Mouse (Mus musculus) thymus, postnatal 4 days (tissue): ENCODE measurements at regions not wholly inside any gene's neighbourhood (a gene's known extent, or its start where the extent isn't known, plus 50 kb on each side); places are given as distances from the start of the nearest gene placed in this dataset.
"Not testable (repeated sequence)": the region's sequence is repeated elsewhere in the genome, so short reads cannot be mapped to it uniquely, and the experiment has no call there.

Source experiments
- DNase-seq: peaks from one replicate; pipeline ENCODE4 v3.0.0; 2021

- no peak for DNase-seq
These were observed 68.1 kb upstream of the Adamts18 start for GRCm38 (mm10) chr8:113916649-113917048.

- DNase-seq: no peak
These were observed 68.7 kb upstream of the Adamts18 start for GRCm38 (mm10) chr8:113917197-113917596.

DNA sequence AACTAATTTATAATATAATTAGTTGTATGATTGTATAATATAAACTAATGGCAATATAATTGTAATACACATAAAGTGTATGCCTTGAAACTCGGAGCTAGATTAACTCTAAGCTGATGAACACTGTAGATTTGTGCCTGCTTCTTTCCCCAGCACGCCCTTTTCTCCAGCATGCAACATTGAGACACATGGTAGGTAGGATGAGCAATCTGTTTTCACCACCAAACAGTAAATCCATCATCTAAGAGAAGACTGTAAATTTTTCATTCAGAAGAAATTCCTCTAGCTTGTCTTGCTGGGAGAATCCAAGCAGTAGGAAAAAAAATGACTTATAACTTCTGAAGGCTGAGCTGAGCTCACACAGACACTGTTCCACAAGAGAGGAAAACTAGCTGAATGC, 71.8 kb upstream of the Adamts18 start:
- no peak for DNase-seq

GRCm38 (mm10) chr8:113923381-113923780, 74.8 kb upstream of the Adamts18 start:
- DNase-seq: no peak

- DNase-seq: no peak
These were observed 105.2 kb upstream of the Adamts18 start for GRCm38 (mm10) chr8:113953721-113954120.

DNA sequence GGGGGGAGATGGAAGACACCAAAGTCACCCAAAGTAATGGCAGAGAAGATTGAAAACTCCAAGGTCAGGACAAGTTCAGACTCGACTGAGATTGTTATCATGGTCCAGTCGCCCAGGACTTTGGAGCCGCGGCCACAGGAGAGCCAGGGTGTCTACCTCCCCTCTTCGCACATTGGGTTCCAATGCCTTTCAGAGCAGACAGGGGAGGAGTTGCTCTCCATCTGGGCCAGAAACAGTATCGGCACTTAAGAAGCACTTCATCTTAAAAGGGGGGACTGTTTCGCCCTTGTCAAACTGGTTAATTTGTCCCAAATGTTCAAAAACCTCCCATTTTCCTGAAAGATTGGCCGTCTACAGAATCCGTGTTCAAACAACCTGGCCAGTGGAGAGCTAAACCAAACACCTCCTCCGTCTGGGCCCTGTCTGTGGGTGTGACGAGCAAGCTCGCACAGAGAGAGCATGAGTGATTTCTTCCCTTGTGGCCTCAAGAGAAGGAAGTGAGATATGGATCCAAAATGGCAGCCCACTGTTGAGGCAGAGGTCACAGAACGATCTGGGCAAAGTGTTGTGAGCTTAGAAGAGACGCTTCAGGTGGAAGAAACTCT, 108.0 kb upstream of the Adamts18 start:
- no peak for DNase-seq

- no peak for DNase-seq
These were observed 109.3 kb upstream of the Adamts18 start for GRCm38 (mm10) chr8:113957821-113958220.

DNA sequence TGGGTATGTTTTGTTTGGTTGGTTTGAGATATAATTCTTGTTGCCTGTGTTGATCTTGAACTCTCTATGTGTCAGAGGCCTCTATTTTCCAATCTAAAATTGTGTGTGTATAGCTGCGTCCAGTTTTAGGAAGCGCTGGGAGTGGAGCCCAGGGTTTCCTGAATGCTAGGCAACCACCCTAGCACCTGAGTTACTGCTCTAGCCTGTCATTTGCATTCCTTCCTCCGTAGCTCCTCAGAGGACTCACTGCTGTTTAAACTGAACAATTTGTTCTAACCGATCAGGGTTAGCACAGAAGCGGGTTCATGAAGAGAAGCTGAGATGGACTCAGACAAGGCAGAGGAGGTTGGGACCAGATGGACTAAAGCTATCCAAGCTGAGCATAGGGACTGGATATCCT, 127.3 kb upstream of the Adamts18 start:
- no peak for DNase-seq

DNA sequence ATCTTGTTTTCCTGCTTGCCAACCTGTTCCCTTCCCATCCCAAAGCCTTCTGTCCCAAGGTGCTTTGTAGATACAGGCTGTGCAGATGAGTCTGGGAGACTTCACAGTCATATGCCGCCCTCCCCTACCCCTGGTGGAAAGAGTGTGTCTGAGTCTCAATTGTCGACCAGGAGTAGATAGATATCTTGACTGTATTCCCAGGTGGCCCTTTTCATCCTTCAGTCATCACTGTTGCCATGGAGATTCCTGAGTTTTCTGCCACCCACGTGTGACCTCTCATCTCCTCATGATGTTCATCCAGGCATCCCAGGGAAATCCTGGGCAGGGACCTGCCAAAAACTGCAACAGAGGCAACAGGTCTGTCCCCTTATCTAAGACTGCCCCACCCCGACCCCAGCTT, 128.1 kb upstream of the Adamts18 start:
- no peak for DNase-seq

DNA sequence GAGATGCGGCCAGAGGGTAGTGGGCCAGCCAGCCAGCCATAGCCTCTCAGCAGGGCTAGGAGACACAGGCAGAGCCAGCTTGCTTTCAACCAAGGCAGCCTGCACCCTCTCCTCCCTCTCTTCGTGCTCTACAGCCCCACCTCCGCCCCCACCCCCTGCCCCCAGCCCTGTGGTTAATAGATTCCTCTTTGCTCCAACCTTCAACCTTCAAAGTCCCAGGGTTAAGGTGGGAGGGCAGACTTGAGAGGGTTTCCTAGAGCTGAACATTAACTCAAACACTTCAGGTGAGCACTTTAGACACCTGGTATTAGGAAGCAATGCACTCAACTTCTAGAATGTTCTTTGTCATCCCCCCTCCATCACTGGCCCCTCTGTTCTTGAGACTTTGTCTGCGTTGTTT, 128.5 kb upstream of the Adamts18 start:
- DNase-seq: no peak

DNA sequence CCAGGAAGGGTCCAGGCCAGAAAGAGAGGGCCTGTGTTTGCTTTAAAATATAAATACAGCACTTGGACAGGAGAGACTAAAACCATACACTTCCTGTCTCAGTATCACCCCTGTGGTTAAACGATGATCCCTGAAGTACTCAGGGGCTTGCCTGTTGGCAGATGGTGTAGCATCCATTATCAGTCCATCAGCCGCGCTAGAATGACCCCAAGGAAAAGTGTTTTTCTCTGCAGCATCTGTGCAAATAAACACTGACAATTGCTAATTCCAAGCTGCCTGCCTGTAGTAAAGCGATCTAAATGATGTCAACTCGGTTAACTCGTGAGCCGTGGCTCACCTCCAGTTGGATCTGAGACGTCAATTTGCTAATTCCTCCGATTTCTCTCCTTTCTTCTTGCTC, 130.4 kb upstream of the Adamts18 start:
- DNase-seq: no peak

GRCm38 (mm10) chr8:113979837-113980236, 131.3 kb upstream of the Adamts18 start:
- no peak for DNase-seq

DNA sequence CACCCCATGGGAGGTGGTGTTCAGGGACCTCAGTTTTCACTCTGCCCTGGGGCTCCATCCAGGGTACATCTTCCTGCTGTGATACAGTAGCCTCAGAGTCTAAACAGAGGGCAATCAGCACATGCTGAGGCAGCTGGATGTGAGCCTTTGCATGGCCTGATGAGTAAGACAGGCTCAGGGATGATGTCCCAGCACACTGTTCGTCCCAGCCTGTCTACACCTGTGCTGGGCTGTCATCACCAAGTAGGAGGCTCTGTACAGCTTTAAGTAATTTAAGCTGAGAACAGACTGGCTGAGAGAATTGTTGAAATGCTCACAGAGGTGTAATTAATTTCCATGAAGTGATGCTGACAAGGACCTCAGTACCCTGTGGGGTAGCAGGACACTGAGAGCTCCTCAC, 132.8 kb upstream of the Adamts18 start:
- DNase-seq: no peak

DNA sequence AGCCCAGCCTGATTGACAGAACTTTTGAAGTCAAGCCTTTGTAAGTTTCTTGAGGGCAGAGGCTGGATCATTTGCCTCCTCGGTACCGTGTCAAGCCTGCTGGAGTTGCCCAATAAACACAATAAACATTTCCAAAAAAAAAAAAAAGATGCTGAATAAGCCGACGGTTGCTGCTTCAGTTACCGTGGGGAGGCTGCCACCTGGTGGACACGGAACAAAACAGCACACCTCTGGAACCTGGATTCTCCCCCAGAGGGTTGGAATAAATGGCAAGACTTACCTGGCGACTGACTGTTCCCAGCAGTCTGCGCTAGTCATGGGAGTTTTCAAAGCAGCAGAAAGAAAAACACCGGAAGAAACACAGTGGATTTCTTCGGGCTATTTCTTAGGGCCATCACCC, 136.3 kb upstream of the Adamts18 start:
- peak; percentile 74 for DNase-seq

GRCm38 (mm10) chr8:113985471-113985870, 136.9 kb upstream of the Adamts18 start:
- no peak for DNase-seq

GRCm38 (mm10) chr8:113985948-113986347, 137.4 kb upstream of the Adamts18 start:
- no peak for DNase-seq

DNA sequence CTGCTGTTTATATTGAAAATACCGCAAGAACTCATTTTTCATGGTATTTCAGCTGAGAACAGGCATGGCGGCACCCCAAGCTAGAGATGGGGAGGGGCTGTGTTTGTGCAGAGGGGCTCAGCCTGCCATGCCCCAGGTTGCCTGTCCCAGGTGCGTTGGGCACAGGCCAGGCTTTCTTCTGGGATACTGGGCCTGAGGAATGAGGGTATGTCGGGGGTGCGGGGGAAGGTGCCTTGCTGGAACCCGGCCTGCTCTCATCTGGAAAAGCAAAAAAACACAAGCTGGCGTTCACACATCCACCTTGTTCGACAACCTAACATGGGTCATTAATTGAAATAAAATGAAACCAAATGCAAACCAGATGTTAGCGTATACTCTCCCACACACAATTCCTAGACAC, 142.2 kb upstream of the Adamts18 start:
- no peak for DNase-seq

DNA sequence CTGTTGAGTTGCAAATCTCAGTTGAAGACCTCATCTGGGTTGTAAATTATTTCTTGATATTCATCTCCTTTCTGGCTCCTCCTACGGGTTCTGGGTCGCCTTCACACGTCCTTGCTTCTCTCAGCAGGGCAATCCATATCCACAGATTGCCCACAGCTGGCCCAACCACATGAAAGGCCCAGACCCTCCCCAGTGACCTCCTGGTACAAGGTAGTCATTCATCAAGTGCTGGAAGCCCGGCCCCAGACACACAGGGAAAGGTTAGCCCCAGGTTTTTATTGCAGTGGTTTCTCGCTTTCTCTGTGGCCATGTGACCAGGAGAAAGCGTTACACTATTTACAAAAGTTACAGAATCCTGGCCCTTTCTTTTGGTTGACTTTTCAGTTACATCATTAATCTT, 134.5 kb upstream of the Nudt7 start:
- no peak for DNase-seq

GRCm38 (mm10) chr8:114001674-114002073, 131.7 kb upstream of the Nudt7 start:
- no peak for DNase-seq

- no peak for DNase-seq
These were observed 128.9 kb upstream of the Nudt7 start for GRCm38 (mm10) chr8:114004436-114004835.

- DNase-seq: no peak
These were observed 126.8 kb upstream of the Nudt7 start for GRCm38 (mm10) chr8:114006587-114006986.

DNA sequence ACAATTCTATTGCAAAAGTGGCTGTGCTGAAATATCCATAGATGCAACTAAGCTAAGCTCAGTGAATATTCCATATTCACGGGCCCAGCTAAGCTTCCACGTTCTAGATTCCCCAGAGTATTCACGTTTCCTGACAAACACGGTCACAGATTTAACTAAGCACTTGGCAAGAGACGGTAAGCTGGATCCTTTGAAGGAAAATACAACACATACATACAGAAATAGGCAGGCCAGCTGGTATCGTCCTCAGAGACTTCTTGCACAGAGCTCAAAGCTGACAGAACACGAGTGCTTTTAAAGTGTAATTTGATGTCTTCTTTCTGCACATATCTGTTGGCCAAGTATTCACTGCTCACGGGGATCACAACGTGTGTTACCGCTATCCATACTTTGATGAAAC, 126.3 kb upstream of the Nudt7 start:
- DNase-seq: no peak

DNA sequence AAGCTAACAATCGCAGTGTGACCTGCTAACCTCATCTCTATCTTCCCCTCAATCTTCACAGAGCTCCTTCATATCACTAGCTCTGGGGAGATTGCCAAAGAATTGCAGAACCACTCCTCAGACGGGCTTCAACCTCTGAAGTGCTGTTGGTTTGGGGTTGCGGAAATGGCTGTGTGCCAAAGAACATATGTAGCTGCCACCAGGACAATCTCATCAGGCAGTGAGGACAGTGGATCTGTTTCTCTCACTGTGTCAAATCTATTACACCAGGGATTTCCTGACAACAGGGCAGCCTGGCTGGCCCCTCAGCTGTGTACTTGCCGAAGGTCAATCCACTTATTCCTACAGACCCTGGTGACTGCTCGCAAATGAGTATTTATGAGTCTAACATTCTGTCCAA, 115.0 kb upstream of the Nudt7 start:
- no peak for DNase-seq

DNA sequence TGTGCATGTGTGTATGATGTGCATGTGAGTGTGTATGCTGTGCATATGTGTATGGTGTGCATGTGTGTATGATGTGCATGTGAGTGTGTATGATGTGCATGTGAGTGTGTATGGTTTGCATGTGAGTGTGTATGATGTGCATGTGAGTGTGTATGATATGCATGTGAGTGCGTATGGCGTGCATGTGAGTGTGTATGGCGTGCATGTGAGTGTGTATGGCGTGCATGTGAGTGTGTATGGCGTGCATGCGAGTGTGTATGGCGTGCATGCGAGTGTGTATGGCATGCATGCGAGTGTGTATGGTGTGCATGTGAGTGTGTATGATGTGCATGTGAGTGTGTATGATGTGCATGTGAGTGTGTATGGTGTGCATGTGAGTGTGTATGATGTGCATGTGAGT, 103.2 kb upstream of the Nudt7 start:
- not testable (repeated sequence) for DNase-seq

DNA sequence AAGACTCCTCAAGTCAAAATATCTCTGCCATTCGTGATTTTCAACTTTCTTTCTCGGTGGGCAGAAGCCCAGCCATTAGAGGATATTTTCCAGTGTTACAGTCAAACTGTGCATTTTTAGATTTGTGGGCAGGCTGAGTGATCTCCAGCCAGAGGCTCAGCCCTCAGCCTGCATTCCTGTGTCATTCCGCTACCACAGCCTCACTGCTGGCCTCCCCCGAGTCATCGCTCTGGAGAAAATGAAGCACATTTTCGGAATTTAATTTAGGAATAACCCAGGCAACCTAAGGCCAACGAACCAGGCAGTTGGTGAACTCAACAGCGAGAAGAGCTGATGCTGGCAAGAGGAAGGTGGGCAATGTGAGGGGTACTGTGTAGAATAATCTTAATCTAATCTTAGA, 80.9 kb upstream of the Nudt7 start:
- no peak for DNase-seq

- no peak for DNase-seq
These were observed 69.8 kb upstream of the Nudt7 start for GRCm38 (mm10) chr8:114063566-114063965.
